Mouse (Mus musculus) midbrain, embryonic 13.5 days (tissue): ENCODE results near the gene Med17. TPM values are rescaled to one million over a fixed set of nuclear protein-coding genes. Genes with fewer than 3 reads are reported as not detected.

Experiments
- ATAC-seq: fragments of 200-750 bp; cut with Nextera tagmentation; 2 replicates; pipeline ENCODE4 v1.8.0; 2017; ENCODE audit warnings: mild to moderate bottlenecking, moderate TSS enrichment, moderate library complexity
- H3K27ac ChIP-seq: fragments of 300-500 bp; sonication (generic); 2 replicates; pipeline ENCODE4 v1.5.1; 2015; ENCODE audit warnings: inconsistent platforms, mild to moderate bottlenecking, moderate library complexity
- H3K27me3 ChIP-seq: fragments of 300-500 bp; sonication (generic); 2 replicates; pipeline ENCODE4 v1.6.1; 2015; ENCODE audit warnings: mild to moderate bottlenecking, inconsistent platforms
- H3K36me3 ChIP-seq: fragments of 300-500 bp; sonication (generic); 2 replicates; pipeline ENCODE4 v1.6.1; 2015; ENCODE audit warnings: mild to moderate bottlenecking, inconsistent platforms
- H3K4me1 ChIP-seq: fragments of 300-500 bp; sonication (generic); replicated peaks from 2 replicates; pipeline ENCODE4 v1.6.1; 2015; ENCODE audit warnings: inconsistent platforms
- H3K4me2 ChIP-seq: fragments of 300-500 bp; sonication (generic); replicated peaks from 2 replicates; pipeline ENCODE4 v1.6.1; 2015; ENCODE audit warnings: moderate library complexity, mild to moderate bottlenecking, inconsistent platforms
- H3K4me3 ChIP-seq: fragments of 300-500 bp; sonication (generic); replicated peaks from 2 replicates; pipeline ENCODE4 v1.5.1; 2015; ENCODE audit warnings: mild to moderate bottlenecking, inconsistent platforms
- H3K9ac ChIP-seq: fragments of 300-500 bp; sonication (generic); replicated peaks from 2 replicates; pipeline ENCODE4 v1.6.1; 2015; ENCODE audit warnings: mild to moderate bottlenecking, inconsistent platforms
- H3K9me3 ChIP-seq: fragments of 300-500 bp; sonication (generic); 2 replicates; pipeline ENCODE4 v1.6.1; 2016; ENCODE audit warnings: mild to moderate bottlenecking, inconsistent platforms
- WGBS: fragments of 180-500 bp; shearing (Covaris S2); methylation state at CpG from one replicate; pipeline ENCODE4 v1.1.7; 2015; 5-methylcytosine and 5-hydroxymethylcytosine counted together
- microRNA-seq: library from miRNA; unstranded; fragments of <30 nt; microRNA quantifications from one replicate; pipeline ENCODE4, GENCODE M21; 2016
- polyA plus RNA-seq: library from polyadenylated mRNA; unstranded; fragments of >200 nt; fragmentation: Nextera tagmentation; extraction: Ambion mirVana; gene quantifications from 2 replicates; pipeline ENCODE4 v1.2.1, GENCODE M21; 2015

The Med17 gene
- polyA plus RNA-seq, 1 experiment from 2014 or later, result 38.5 TPM

DNA sequence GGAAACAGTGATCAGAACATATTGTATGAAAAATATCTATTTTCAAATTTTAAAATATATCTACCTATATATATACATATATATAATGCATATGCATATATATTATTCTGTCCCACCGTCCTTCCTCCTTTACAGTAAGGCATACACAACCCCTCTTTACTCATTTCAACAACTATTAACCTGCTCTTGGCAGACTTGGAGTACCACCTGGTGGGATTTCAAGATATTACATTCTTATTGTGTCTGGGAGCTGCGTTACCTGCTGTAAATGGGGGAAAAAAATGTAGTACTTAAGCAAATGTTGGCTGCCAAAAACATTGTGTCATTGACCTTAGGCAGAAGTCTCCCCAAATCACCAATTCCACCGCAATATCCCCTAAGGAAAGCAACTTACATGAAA lies 67.9 kb downstream of the Med17 start:
- no peak overlapping the region for H3K9ac ChIP-seq
- no peak for ATAC-seq
- no peaks in the 10 kb centered on the region for H3K4me1 ChIP-seq
- no peak overlapping the region for H3K4me2 ChIP-seq
- H3K27me3 ChIP-seq, result no peaks in the 10 kb centered on the region
- H3K4me3 ChIP-seq, result no peak overlapping the region
- no peaks in the 10 kb centered on the region for H3K36me3 ChIP-seq
- H3K9me3 ChIP-seq, result no peaks in the 10 kb centered on the region
- H3K27ac ChIP-seq, result no peak overlapping the region
- 87% methylated on average over 3 of the region's 3 CpGs for WGBS

Small RNAs within 50 kb of the gene (microRNA-seq; reads per million reads assigned to microRNA genes)
- not detected for gene Gm49349
- gene mmu-mir-7650, result not detected

Other genes with a start within 250 kb of the Med17 start
- 144 and 155 TPM in 2 replicates for gene Panx1, start 234.5 kb downstream of the Med17 start, polyA plus RNA-seq
- not detected in 2 replicates for gene Hephl1, start 167.8 kb downstream of the Med17 start, polyA plus RNA-seq
- 9.9 and 11.2 TPM in 2 replicates for gene Vstm5, start 40.9 kb downstream of the Med17 start, polyA plus RNA-seq
- 55.7 and 57.7 TPM in 2 replicates for gene Taf1d, start 26.3 kb upstream of the Med17 start, polyA plus RNA-seq
- gene 4931406C07Rik, start 26.5 kb upstream of the Med17 start, polyA plus RNA-seq, result 12.7 and 13.4 TPM in 2 replicates
- gene Cep295, start 77.9 kb upstream of the Med17 start, polyA plus RNA-seq, result 17.3 and 18.5 TPM in 2 replicates
- 1.3 and 1.5 TPM in 2 replicates for gene Smco4, start 213.5 kb upstream of the Med17 start, polyA plus RNA-seq